Mouse (Mus musculus) bone marrow macrophage, adult 2 months (primary cell): ENCODE results near the gene Ceacam1. TPM values are rescaled to one million over a fixed set of nuclear protein-coding genes. Genes with fewer than 3 reads are reported as not detected.
"Not testable (repeated sequence)": the region's sequence is repeated elsewhere in the genome, so short reads cannot be mapped to it uniquely, and the experiment has no call there.

Experiments
- H3K27ac ChIP-seq: 2 replicates; pipeline ENCODE4 v1.5.1; 2012; ENCODE audit warnings: low read depth, low read length; ENCODE audit not compliant: insufficient read depth
- H3K4me1 ChIP-seq: 2 replicates; pipeline ENCODE4 v1.6.1; 2012; ENCODE audit warnings: low read length; ENCODE audit not compliant: control insufficient read depth, insufficient read depth
- H3K4me3 ChIP-seq: 2 replicates; pipeline ENCODE4 v1.5.1; 2012; ENCODE audit warnings: mild to moderate bottlenecking, low read length, moderate library complexity; ENCODE audit not compliant: insufficient read depth
- CTCF ChIP-seq: IDR thresholded peaks from 2 replicates; pipeline ENCODE4 v1.5.1; 2012; ENCODE audit warnings: low read depth, mild to moderate bottlenecking, low read length, moderate library complexity
- POLR2A ChIP-seq: IDR thresholded peaks from 2 replicates; pipeline ENCODE4 v1.6.1; 2012; ENCODE audit warnings: mild to moderate bottlenecking, low read depth, low read length, borderline replicate concordance
- polyA plus RNA-seq: library from polyadenylated mRNA; stranded (reverse); fragments of >200 nt; gene quantifications from 2 replicates; pipeline ENCODE4 v1.2.4, GENCODE M21; 2012; ENCODE audit not compliant: missing spikeins, insufficient read depth, insufficient read length

Ceacam1 gene
- polyA plus RNA-seq, 1 experiment = 20.1 TPM

- H3K27ac ChIP-seq = no peak overlapping the region
- H3K4me1 ChIP-seq = peaks cover 10% of the 10 kb centered on the region
- no peak overlapping the region for H3K4me3 ChIP-seq
- TF ChIP-seq CTCF (no peak), POLR2A (no peak)
These were observed 2.0 kb upstream of the Ceacam1 start for GRCm38 (mm10) chr7:25479440-25479839.

- not testable (repeated sequence) for H3K4me1 ChIP-seq, H3K4me3 ChIP-seq, H3K27ac ChIP-seq
These were observed 320 bp upstream of the Ceacam1 start for GRCm38 (mm10) chr7:25477752-25478093.

GRCm38 (mm10) chr7:25471821-25472220, 5.6 kb downstream of the Ceacam1 start:
- H3K4me1 ChIP-seq, H3K27ac ChIP-seq, H3K4me3 ChIP-seq: not testable (repeated sequence)

GRCm38 (mm10) chr7:25465586-25465985, 11.8 kb downstream of the Ceacam1 start:
- not testable (repeated sequence) for H3K27ac ChIP-seq, H3K4me1 ChIP-seq, H3K4me3 ChIP-seq

- no peak for TF ChIP-seq CTCF
- TF ChIP-seq POLR2A = no peak
- Histone ChIP-seq H3K27ac (no peak overlapping the region), H3K4me3 (no peak overlapping the region), H3K4me1 (peaks cover 5% of the 10 kb centered on the region)
These were observed 12.4 kb downstream of the Ceacam1 start for GRCm38 (mm10) chr7:25465010-25465409.

GRCm38 (mm10) chr7:25462033-25462337, 15.4 kb downstream of the Ceacam1 start:
- not testable (repeated sequence) for H3K4me3 ChIP-seq, H3K4me1 ChIP-seq, H3K27ac ChIP-seq

- not testable (repeated sequence) for H3K4me1 ChIP-seq
These were observed 15.9 kb downstream of the Ceacam1 start for GRCm38 (mm10) chr7:25461336-25462032.

GRCm38 (mm10) chr7:25452103-25452502, 25.3 kb downstream of the Ceacam1 start:
- no peak for TF ChIP-seq CTCF
- TF ChIP-seq POLR2A = no peak
- H3K4me1 ChIP-seq = no peaks in the 10 kb centered on the region
- no peak overlapping the region for H3K27ac ChIP-seq
- no peak overlapping the region for H3K4me3 ChIP-seq

More at GRCm38 (mm10) chr7:25461336-25462032, 15.9 kb downstream of the Ceacam1 start:
- H3K4me3 ChIP-seq, H3K27ac ChIP-seq: not testable (repeated sequence)

- TF ChIP-seq POLR2A = no peak
- no peak for TF ChIP-seq CTCF
- Histone ChIP-seq H3K4me3 (no peak overlapping the region), H3K27ac (no peak overlapping the region), H3K4me1 (no peaks in the 10 kb centered on the region)
These were observed 27.2 kb downstream of the Ceacam1 start for GRCm38 (mm10) chr7:25449913-25450890.

- TF ChIP-seq CTCF (no peak), POLR2A (no peak)
- no peak overlapping the region for H3K4me3 ChIP-seq
- H3K4me1 ChIP-seq = peaks cover 32% of the 10 kb centered on the region
- H3K27ac ChIP-seq = no peak overlapping the region
These were observed 36.6 kb downstream of the Ceacam1 start for GRCm38 (mm10) chr7:25440816-25441153.
